Mouse (Mus musculus): ENCODE measurements around the gene Maz. TPM values are rescaled to one million over a fixed set of nuclear protein-coding genes. Genes with fewer than 3 reads are reported as not detected.

Gene Maz
- total RNA-seq, 2 experiments from 2014 or later: 55.3 to 57.3 TPM

- DNase-seq: peak; percentile 85 to 93
Observed at GRCm38 (mm10) chr7:127008239-127009019, 18.4 kb downstream of the Maz start.

DNA sequence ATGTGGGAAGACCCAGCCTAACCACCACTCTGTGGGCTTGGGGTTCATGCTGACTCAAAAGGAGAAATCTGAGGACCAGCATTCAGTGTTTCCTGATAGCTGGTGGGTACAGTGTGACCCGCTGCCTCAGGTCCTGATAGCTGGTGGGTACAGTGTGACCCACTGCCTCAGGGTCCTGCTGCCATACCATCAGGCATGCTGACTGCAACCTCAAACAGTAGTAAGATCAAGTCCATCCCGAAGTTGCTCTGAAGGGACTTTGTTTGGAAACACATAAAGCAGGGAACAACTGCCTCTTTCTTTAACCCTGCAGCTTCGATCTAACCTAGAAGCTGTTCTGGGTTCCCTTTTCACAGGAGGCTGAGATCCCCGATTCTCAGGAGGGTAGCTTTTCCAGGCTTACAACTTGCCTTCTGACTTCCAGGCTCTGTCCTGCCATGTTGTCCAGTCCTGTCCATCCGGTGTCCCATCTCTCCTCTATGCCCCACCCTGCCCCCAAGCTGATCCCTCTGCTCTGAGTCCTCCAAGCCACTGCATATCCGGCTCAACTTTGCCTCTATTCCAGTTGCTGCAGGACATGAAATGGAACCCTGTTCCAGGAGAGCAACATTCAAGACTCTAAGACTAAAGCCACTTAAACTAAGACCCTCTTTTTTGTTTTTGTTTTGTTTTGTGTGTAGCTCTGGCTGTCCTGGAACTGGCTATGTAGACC lies 19.4 kb downstream of the Maz start:
- DNase-seq: peak in 1 of 2 experiments; percentile 23

GRCm38 (mm10) chr7:127004122-127004875 lies 22.5 kb downstream of the Maz start:
- no peak for DNase-seq

DNA sequence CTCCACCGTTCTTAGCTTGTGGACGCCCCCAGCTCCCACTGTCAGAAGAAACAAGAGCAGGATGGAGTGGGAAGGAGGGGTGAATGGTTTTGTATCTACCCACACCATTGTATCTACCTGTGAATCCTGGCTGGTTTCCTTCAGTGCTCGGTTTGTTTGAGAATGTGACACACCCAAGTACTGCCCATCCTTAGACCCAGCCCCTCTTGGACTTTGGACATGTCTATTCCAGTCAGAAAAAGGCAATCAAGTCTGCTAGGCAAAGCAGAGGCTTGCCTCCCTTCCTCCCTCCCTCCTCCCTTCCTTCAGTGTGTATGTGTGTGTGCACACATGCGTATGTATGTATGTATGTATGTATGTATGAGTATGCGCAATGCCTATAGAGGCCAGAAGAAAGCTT lies 23.2 kb downstream of the Maz start:
- no peak for DNase-seq

- DNase-seq: no peak
Observed at GRCm38 (mm10) chr7:126999568-126999967, 27.3 kb downstream of the Maz start.

- no peak for DNase-seq
Observed at GRCm38 (mm10) chr7:126996449-126996848, 30.4 kb downstream of the Maz start.

DNA sequence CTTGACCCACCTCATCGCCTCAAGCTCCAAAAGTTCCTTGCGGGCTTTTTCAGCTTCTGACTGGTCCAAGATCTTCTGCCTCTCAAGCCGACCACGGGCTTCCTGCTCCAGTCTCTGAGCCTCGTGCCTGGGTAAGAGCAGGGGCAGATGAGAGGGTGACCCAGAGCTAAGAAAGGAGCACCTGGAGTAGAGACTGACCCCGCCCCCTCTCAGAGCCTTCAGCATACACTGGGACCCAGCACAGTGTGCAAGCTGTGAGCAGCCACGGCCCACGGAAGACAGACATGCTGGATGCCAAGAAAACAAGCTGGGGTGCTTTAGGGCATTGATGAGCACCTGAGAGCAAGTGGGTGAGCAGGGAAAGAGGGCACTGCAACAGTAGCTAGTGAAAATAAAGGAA lies 38.0 kb downstream of the Maz start:
- DNase-seq: no peak

DNA sequence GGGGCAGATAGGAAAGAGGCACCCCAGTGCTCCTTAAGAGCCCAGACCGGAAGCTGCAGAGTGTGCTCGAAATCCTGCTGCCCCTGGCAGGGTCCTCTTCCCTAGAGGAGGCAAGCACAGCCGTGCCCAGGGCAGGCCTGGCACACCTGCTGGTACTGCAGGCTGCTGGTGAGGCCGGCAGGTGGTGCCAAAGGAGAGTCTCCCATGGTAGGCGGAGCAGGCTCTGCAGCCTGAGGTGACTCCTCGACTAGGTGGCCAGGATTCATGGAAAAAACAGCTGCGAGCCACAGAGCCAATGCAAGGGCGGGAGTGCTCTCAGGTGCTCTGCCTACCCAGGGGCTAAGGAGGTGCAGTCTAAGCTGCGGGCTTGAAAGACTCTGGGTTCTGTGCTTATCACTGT lies 40.5 kb downstream of the Maz start:
- DNase-seq: peak; percentile 41 to 50

- DNase-seq: no peak
Observed at GRCm38 (mm10) chr7:126984667-126985444, 42.0 kb downstream of the Maz start.

DNA sequence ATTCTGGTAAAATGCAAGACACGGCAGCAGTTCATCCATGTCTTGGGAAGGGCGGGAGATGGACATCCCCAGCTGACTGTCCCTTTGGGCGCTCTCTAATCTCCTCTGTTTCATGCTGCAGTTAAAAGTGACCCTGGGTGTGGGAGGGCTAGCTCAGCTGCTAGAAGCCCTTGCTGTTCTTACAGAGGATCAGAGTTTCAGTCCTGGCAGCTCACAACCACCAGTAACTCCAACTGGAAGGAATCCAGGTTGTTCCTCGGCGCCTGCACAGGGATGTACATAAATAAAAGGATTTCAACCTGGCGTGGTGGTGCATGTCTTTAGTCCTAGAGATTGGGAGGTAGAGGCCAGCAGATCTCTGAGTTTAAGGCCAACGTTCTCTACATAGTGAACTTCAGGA lies 43.7 kb downstream of the Maz start:
- no peak for DNase-seq

- DNase-seq: no peak
Observed at GRCm38 (mm10) chr7:126982054-126982453, 44.8 kb downstream of the Maz start.

- DNase-seq: no peak
Observed at GRCm38 (mm10) chr7:126981601-126982000, 45.2 kb downstream of the Maz start.

- no peak for DNase-seq
Observed at GRCm38 (mm10) chr7:126978841-126979240, 48.0 kb downstream of the Maz start.

- peak in 1 of 2 experiments; percentile 24 for DNase-seq
Observed at GRCm38 (mm10) chr7:126976878-126977459, 49.9 kb downstream of the Maz start.

DNA sequence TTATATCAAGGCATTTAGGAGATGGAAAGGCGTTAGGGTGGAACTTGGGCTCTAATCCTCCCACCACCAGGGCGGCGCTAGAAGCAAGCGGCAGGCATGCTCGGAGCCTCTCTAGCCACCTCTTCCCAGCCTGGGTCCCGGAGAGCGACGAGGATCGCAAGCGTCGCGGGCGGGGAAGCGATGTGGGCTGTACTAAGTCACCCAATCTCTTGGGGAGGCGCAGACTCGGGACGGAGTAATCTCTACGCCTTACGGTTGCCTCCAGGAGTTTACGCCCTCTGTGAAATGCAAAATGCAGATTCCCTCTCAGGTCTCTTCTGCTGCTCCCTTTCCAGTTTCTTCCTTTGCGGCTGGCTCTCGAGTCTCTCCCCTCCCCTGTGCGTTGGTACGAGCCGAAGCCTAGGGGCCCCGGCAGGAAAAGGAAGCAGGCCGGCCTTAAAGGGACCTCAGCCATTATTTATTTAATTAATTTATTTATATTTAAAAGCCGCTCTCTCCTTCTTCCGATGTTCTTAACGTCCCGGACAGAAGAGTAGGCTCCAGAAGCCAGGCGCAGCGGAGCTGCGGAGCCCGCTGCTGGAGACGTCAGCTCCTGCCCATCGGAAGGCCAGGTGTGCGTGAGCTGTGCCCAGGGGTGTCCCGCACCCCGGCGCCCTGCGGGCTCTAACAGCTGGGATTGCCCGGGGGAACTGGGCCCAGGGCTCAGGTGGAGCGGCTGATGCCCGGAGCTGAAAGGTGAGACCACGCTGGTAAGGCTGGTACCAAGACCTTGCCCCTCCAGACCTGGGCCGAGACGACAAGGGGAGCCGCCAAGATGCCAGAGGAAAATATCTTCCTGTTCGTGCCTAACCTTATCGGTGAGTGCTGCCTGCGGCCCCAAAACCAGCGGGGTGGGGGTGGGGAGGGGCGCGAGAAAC lies 50.6 kb downstream of the Maz start, which contains the start of gene Cdiptos:
Cdiptos (minus strand) TSS at position 149 of the 917 bp plus-strand sequence.
- DNase-seq: peak; percentile 96 to 99

DNA sequence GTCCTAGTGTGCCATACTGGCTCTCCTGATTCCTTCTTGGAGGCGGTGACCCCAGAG lies 51.1 kb downstream of the Maz start, which contains the start of gene Cdipt:
Cdipt (plus strand) TSS at position 22 of the 57 bp plus-strand sequence.
- no peak for DNase-seq

DNA sequence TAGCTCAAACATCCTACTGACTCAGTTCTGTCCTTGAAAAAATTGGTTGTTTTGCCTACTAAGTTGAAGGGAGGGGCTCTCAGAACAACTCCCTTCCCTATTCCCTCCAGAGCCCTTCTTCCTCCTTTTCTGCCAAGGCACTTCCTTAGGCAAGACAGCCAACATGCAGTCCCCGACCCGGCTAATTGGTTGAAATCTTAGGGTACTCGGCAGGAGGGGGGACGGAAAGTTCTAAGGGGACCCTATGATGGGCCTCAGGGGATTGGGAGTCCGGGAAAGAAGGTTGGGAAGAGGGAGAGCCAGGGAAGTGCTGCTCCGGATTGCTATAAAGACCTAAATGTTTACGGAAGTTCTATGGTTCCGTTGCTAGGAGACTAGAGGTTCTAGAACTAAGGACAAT lies 51.3 kb downstream of the Maz start:
- DNase-seq: peak in 1 of 2 experiments; percentile 64
